Mouse (Mus musculus) embryonic facial prominence, embryonic 13.5 days (tissue): ENCODE results near the gene Slc7a7. TPM values are rescaled to one million over a fixed set of nuclear protein-coding genes. Genes with fewer than 3 reads are reported as not detected.

Experiments used
- ATAC-seq: fragments of 200-750 bp; cut with Nextera tagmentation; 2 replicates; pipeline ENCODE4 v1.8.0; 2017; ENCODE audit warnings: low read depth; ENCODE audit not compliant: insufficient number of reproducible peaks, insufficient read depth, low FRiP score, low TSS enrichment
- H3K27ac ChIP-seq: fragments of 300-500 bp; sonication (generic); 2 replicates; pipeline ENCODE4 v1.5.1; 2015; ENCODE audit warnings: moderate library complexity, mild to moderate bottlenecking, inconsistent platforms
- H3K27me3 ChIP-seq: fragments of 300-500 bp; sonication (generic); 2 replicates; pipeline ENCODE4 v1.6.1; 2015; ENCODE audit warnings: mild to moderate bottlenecking, inconsistent platforms
- H3K36me3 ChIP-seq: fragments of 300-500 bp; sonication (generic); 2 replicates; pipeline ENCODE4 v1.6.1; 2015; ENCODE audit warnings: mild to moderate bottlenecking, inconsistent platforms
- H3K4me1 ChIP-seq: fragments of 300-500 bp; sonication (generic); 2 replicates; pipeline ENCODE4 v1.6.1; 2015; ENCODE audit warnings: inconsistent platforms
- H3K4me2 ChIP-seq: fragments of 300-500 bp; sonication (generic); 2 replicates; pipeline ENCODE4 v1.6.1; 2015; ENCODE audit warnings: moderate library complexity, mild to moderate bottlenecking, inconsistent platforms
- H3K4me3 ChIP-seq: fragments of 300-500 bp; sonication (generic); 2 replicates; pipeline ENCODE4 v1.5.1; 2015; ENCODE audit warnings: mild to moderate bottlenecking, inconsistent platforms
- H3K9ac ChIP-seq: fragments of 300-500 bp; sonication (generic); 2 replicates; pipeline ENCODE4 v1.6.1; 2015; ENCODE audit warnings: mild to moderate bottlenecking, inconsistent platforms
- H3K9me3 ChIP-seq: fragments of 300-500 bp; sonication (generic); 2 replicates; pipeline ENCODE4 v1.6.1; 2016; ENCODE audit warnings: inconsistent platforms
- WGBS: fragments of 180-500 bp; shearing (Covaris S2); methylation state at CpG from one replicate; pipeline ENCODE4 v1.1.7; 2015; ENCODE audit warnings: mixed read lengths; 5-methylcytosine and 5-hydroxymethylcytosine counted together
- polyA plus RNA-seq: library from polyadenylated mRNA; unstranded; fragments of >200 nt; fragmentation: Nextera tagmentation; extraction: Ambion mirVana; gene quantifications from 2 replicates; pipeline ENCODE4 v1.2.1, GENCODE M21; 2015

Slc7a7 gene
- polyA plus RNA-seq, 1 experiment from 2014 or later = 4.5 TPM

DNA sequence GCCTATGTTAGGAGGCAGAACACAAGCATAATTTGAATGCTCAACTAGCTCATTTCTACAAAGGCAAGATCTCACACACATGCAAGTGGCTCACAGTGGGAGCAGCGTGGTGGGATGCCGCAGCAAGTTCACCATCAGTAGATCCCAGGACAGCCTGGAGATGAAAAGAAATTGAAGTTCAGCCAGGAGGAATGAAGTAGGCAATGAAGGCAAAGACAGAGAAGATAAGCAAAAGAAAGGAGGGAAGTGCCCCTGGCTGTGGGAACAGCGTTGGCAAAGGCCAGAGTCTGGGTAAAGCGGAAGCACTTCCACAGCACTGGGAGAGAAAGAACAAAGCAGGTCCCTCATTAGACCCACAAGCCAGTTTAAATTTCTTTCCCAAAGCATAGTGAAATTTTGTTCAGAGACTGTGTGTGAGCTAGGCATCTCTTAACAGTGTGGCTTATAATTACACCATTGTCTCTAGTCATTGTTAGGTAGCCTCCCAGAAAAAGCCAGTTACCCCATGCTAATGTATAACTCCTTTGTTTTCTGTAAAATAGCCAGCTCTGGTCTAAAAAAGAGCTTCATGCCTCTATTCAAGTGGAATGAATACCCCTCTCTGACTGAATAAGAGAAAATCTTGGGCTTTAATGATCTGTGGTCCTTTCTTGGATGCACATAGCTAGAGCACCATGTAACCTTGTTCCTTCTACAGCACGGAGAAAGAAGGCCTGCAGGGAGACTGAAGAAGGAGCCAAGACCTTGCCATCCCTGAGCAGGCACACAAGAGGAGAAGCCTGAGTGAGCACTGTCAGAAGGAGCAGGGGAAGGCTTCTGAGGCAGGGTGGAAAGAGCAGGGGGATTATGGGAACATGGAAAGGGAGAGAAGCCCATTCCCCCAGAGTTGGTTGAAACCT, 85.2 kb downstream of the Slc7a7 start:
- Histone ChIP-seq H3K4me1 (no peaks in the 10 kb centered on the region), H3K9ac (no peak overlapping the region), H3K27ac (no peak overlapping the region), H3K36me3 (no peaks in the 10 kb centered on the region), H3K4me2 (no peak overlapping the region), H3K9me3 (no peaks in the 10 kb centered on the region), H3K27me3 (no peaks in the 10 kb centered on the region), H3K4me3 (no peak overlapping the region)
- WGBS = 59% methylated on average over 5 of the region's 5 CpGs
- ATAC-seq = no peak

DNA sequence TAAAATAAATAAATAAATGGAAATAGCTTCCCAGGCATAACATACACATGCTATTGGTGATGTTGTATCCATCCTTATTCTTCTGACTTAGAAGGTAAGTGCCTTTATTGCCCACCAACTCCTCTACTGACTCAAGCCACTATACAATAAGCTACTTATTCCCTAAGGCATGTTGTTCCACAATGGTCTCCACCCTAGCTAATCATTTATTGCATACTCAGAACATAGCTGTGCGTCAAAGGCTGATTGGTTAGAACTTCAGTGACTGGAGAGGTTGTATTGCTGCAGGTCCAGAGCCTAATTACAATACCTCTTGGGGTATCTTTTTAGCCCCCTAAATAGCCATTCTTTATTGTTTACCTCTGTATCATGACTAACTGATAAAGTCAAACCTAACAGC, 86.4 kb downstream of the Slc7a7 start:
- Histone ChIP-seq H3K9ac (no peak overlapping the region), H3K27ac (no peak overlapping the region), H3K9me3 (no peaks in the 10 kb centered on the region), H3K36me3 (no peaks in the 10 kb centered on the region), H3K4me2 (no peak overlapping the region), H3K27me3 (no peaks in the 10 kb centered on the region), H3K4me1 (no peaks in the 10 kb centered on the region), H3K4me3 (no peak overlapping the region)
- WGBS = 92% methylated on average over 1 of the region's 1 CpGs
- ATAC-seq = no peak

DNA sequence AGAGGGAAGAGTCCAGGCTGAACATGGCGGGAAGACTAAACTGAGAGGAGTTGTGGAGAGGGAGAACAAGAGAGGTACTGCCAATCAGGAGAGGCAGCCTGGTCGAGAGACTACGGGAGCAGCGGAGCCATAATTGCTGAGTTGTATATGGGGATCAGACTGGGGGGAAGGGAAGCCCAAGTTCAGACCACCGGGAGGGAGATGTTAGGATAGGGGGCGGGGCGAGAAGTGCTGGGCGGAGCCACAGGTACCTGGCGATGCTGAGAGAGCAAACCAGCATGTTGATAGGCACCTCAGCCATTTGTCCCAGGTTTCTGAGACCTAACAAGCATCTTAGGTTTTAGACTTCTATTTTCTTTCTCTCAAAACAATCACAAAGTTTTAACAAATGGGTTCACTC, 88.4 kb downstream of the Slc7a7 start:
- 43% methylated on average over 9 of the region's 9 CpGs for WGBS
- Histone ChIP-seq H3K36me3 (no peaks in the 10 kb centered on the region), H3K4me3 (no peak overlapping the region)

DNA sequence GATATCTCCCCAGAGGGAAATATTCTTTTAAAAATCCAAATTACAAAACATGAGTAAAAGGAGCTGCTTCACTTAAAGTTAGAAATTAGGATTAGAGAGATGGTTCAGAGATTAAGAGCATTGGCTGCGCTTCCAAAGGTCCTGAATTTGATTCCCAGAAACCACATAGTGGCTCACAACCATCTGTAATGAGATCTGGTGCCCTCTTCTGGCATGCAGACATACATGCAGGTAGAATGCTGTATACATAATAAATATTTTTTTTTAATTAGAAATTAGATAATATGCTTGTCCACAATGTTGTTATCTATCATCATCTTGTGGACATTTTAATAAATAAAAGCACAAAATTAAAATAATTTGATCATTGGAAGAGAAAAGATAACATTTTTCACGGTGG, 89.0 kb downstream of the Slc7a7 start:
- H3K4me3 ChIP-seq = no peak overlapping the region
- H3K27ac ChIP-seq = no peak overlapping the region
- no peaks in the 10 kb centered on the region for H3K36me3 ChIP-seq
- no peaks in the 10 kb centered on the region for H3K4me1 ChIP-seq
- no peaks in the 10 kb centered on the region for H3K9me3 ChIP-seq
- no peaks in the 10 kb centered on the region for H3K27me3 ChIP-seq
- WGBS = 82% methylated on average over 2 of the region's 2 CpGs
- H3K9ac ChIP-seq = no peak overlapping the region
- no peak for ATAC-seq
- no peak overlapping the region for H3K4me2 ChIP-seq

More for the DNA sequence above, 88.4 kb downstream of the Slc7a7 start:
- no peaks in the 10 kb centered on the region for H3K4me1 ChIP-seq
- no peaks in the 10 kb centered on the region for H3K9me3 ChIP-seq
- H3K27me3 ChIP-seq = no peaks in the 10 kb centered on the region
- ATAC-seq = no peak
- no peak overlapping the region for H3K9ac ChIP-seq
- no peak overlapping the region for H3K4me2 ChIP-seq
- no peak overlapping the region for H3K27ac ChIP-seq

DNA sequence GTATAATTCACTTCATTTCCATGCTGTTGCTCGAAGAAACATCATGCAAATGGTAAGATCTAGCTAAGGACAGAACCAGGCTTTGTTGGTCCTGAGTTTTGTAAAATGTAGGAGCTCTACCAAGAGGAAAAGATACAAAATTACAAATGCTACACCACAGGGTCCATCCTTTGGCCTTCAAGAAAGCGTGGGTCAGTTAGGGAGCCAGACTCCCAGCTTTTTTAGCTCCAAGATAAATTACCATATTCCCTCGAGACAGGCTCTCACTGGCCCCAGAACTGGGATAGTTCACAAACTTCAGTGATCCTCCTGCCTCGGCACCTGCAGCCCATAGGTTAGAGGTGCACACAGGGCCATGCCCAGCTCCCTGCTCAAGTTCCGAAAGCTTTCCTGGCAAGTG, 93.1 kb downstream of the Slc7a7 start:
- Histone ChIP-seq H3K36me3 (no peaks in the 10 kb centered on the region), H3K27me3 (no peaks in the 10 kb centered on the region), H3K27ac (no peak overlapping the region), H3K4me1 (no peaks in the 10 kb centered on the region), H3K4me2 (no peak overlapping the region), H3K9me3 (0 out of 2 replicates have a peak, but pooled peaks cover 5% of the 10 kb centered on the region), H3K4me3 (no peak overlapping the region), H3K9ac (no peak overlapping the region)
- ATAC-seq = no peak
- WGBS = 76% methylated on average over 5 of the region's 5 CpGs

DNA sequence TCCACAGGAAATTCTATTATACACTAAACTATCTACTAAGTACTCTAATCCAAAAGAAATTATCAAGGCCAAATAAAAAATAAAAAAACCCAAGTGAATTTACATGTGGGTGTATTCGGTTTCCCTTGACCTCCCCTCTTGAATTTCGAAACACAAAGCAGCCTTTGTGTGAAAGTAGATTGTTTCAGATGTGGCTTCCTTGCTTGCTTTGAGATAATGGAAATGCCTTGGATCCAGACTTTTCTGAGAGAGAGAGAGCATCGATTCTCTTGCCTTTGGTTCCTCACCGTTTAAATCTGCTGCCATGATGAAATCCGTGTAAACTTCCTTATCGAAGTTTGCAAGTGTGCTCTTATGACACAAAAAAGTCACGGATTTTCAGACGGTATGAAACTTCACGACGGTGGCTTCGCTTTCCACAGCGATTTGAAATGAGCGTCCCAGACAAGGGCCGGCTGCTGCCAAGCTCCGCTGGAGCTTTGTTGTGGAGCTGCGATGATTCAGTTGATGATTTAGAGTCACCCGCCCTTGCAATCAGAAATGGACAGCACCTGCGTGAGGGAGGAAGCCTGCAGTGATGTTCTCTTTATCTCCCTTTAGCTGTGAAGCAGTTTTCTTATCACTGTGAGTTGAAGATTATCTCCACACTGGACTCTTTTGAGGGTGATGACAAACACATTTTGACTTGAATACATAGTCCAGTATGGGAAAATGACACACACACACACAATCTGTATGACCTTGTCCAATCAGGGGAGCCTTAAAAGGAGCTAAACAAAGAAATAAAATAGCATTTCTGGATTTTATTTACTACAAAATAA, 95.8 kb downstream of the Slc7a7 start:
- Histone ChIP-seq H3K27me3 (no peaks in the 10 kb centered on the region), H3K4me1 (no peaks in the 10 kb centered on the region), H3K36me3 (no peaks in the 10 kb centered on the region), H3K4me3 (no peak overlapping the region), H3K9me3 (0 out of 2 replicates have a peak, but pooled peaks cover 5% of the 10 kb centered on the region), H3K27ac (no peak overlapping the region), H3K9ac (no peak overlapping the region), H3K4me2 (no peak overlapping the region)
- WGBS = 60% methylated on average over 18 of the region's 18 CpGs
- no peak for ATAC-seq

Other genes starting within 250 kb of the Slc7a7 start
- gene Dad1, start 163.7 kb downstream of the Slc7a7 start, polyA plus RNA-seq = 340 and 359 TPM in 2 replicates
- 50.5 TPM in 2 replicates for gene Abhd4, start 163.6 kb downstream of the Slc7a7 start, polyA plus RNA-seq
- gene Olfr49, start 132.8 kb downstream of the Slc7a7 start, polyA plus RNA-seq = not detected in 2 replicates
- gene Oxa1l, start 56.9 kb downstream of the Slc7a7 start, polyA plus RNA-seq = 49.4 and 53.3 TPM in 2 replicates
- gene Mrpl52, start 9.1 kb upstream of the Slc7a7 start, polyA plus RNA-seq = 203 and 286 TPM in 2 replicates
- gene Mmp14, start 13.8 kb upstream of the Slc7a7 start, polyA plus RNA-seq = 202 and 208 TPM in 2 replicates
- gene Lrp10, start 46.4 kb upstream of the Slc7a7 start, polyA plus RNA-seq = 29.7 and 33.1 TPM in 2 replicates
- 2.1 and 3.6 TPM in 2 replicates for gene Rem2, start 58.3 kb upstream of the Slc7a7 start, polyA plus RNA-seq
- gene Prmt5, start 99.7 kb upstream of the Slc7a7 start, polyA plus RNA-seq = 84.6 and 86.6 TPM in 2 replicates
- 53.1 and 54.5 TPM in 2 replicates for gene Haus4, start 136.8 kb upstream of the Slc7a7 start, polyA plus RNA-seq
- gene Ajuba, start 159.8 kb upstream of the Slc7a7 start, polyA plus RNA-seq = 55.6 and 63.3 TPM in 2 replicates
- gene 4931414P19Rik, start 188.2 kb upstream of the Slc7a7 start, polyA plus RNA-seq = 8.9 and 9.1 TPM in 2 replicates
- 390 and 393 TPM in 2 replicates for gene Psmb5, start 200.2 kb upstream of the Slc7a7 start, polyA plus RNA-seq
- gene Psmb11, start 203.7 kb upstream of the Slc7a7 start, polyA plus RNA-seq = 0.06 TPM in 1 of 2 replicates, not detected in the other
- gene Gm17606, start 223.2 kb upstream of the Slc7a7 start, polyA plus RNA-seq = not detected in 2 replicates
- 6.8 and 7.9 TPM in 2 replicates for gene Cdh24, start 223.6 kb upstream of the Slc7a7 start, polyA plus RNA-seq